Mouse (Mus musculus) induced T-regulatory cell, adult 2 months (primary cell): ENCODE results near the gene Prrx2.
"Not testable (repeated sequence)": the region's sequence is repeated elsewhere in the genome, so short reads cannot be mapped to it uniquely, and the experiment has no call there.

Source experiments
- DNase-seq: peaks from one replicate; pipeline ENCODE4 v3.0.0-alpha.2; 2012; ENCODE audit warnings: low read depth

The Prrx2 gene

DNA sequence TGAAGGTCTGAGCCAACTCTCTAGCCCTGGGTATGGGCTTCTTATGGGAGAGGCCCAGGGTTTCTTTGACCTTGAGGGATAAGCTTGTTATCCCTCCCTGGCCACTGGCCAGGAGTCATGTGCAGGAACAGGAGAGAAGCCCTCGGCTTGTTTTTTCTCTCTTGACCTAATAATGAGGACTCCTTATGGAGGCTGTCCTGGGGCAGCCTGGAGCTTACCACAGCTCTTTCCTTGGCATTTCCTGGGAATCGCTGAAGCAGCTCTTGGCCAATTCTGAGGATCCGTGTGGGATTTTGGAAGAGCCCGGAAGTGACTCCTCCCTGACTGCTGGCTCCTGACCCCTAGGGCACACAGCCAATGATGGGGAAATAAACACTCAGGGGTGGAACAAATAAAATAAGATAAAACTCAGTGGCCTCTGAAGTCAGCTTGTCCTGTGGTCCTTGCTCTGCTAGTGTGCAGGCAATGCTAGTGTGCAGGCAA lies 77.6 kb downstream of the Prrx2 start:
- DNase-seq, result no peak

DNA sequence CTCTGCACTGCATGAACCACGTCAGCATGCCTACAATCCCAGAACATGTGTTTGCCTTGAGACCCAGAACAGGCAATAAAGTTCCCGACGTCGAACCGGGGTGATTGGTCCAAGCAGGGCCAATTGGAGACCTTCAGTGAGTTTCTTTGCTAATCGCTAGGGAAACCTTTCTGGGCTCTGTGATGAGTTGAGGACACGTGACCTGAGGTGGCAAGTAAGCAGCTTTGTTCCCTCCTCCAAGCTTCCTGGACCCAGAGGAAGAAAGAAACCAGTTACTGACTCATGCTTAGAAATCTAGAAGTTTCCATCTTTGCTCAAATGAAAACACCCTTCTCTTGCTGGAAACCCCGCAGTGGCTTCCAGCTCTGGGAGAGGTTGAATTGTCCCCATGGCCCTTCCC lies 78.2 kb downstream of the Prrx2 start:
- no peak for DNase-seq

DNA sequence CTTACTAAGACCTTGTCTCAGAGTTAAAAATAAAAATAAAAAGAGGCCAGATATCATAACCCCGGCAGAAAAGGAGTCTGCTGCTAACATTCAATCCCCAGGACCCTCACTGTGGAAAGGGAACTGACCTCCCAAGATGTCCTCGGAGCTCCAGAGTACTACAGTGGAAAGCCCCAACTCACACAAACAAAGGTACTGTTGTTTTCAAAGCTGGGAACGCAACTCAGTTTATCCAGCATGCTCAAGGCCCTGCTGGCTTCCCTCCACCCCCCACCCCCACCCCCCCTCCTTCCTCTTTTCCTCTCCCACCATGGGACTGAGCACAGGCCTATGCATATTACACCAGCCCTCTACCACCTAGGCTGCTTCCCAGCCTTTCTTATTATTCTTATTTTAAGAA lies 80.1 kb downstream of the Prrx2 start:
- DNase-seq, result no peak

- no peak for DNase-seq
Measured at GRCm38 (mm10) chr2:30915376-30915775, 80.6 kb downstream of the Prrx2 start.

- not testable (repeated sequence) for DNase-seq
Measured at GRCm38 (mm10) chr2:30915933-30916332, 81.2 kb downstream of the Prrx2 start.

DNA sequence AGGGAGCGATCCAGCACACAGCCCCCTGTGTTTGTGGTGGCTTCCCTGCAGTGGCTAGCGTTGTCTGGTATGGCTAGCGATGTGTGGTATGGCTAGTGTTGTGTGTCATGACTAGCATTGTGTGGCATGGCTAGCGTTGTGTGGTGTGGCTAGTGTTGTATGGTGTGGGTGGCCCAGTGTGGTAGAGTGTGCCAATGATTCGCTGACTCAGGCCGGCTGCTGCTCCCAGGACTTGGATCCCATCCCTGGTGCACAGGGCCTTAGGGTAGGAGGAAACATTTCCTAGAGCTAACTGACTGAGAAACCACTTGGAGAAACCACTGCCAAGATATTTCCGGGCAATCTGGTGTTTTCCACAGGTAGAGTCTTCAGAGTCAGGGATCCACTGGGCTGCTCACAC lies 82.9 kb downstream of the Prrx2 start:
- DNase-seq, result no peak

GRCm38 (mm10) chr2:30918126-30918525 lies 83.4 kb downstream of the Prrx2 start:
- DNase-seq, result no peak

DNA sequence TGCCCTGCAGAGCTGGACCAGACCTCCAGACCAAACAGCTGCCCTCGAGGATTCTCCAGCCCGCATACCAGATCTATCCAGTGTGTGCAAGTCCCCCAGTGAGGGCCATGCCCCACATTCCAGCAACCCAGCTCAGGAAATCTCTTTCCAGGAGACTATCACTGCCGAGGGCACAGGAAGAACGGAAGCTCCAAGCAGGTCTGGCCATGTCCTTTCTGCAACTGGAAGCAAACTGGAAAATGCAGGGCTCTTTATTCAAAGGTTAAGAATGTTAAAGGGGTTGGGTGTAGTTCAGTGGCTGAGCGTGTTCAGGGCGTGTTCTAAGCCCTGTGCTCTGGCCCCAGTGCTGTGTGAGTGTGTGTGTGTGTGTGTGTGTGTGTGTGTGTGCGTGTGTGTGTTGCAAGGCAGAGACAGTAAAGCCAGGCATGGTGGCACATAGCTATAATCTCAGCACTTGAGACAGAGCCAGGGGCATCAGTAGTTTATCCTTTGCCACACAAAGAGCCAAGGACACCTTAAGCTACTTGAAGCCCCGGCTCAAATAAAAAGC lies 84.1 kb downstream of the Prrx2 start:
- no peak for DNase-seq

GRCm38 (mm10) chr2:30920216-30920615 lies 85.4 kb downstream of the Prrx2 start:
- no peak for DNase-seq

GRCm38 (mm10) chr2:30923099-30923498 lies 88.3 kb downstream of the Prrx2 start:
- no peak for DNase-seq

- no peak for DNase-seq
Measured at GRCm38 (mm10) chr2:30925181-30925580, 90.4 kb downstream of the Prrx2 start.

GRCm38 (mm10) chr2:30926381-30926780 lies 91.6 kb downstream of the Prrx2 start:
- DNase-seq, result no peak

DNA sequence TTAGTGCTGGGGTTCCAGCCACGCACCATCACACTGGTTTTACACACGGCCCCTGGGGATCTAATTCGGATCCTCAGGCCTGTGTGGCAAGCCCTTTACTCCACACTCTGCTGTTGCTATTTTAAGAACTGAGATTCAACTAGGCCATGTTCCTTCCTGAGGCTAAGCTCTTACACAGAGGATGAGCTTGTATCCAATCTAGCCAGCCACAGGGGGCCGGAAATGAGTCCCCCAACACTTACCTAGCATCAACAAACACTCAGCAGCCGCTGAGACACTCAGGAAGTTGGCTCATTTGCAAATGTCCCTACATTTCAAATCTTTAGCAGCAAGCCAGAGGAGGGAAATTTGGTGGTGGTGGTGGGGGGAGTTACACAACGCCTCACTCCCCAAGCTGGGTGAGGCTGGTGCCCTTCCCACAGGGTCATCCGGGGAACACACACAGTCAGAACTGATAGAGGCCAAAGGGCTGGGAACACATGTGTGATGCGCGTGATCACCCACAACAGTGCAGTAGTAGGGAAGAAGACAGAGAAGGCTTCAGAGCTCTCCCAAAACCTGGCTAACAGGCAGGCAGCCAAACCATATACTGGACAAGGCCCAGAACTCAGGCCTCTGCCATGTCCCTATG lies 92.5 kb downstream of the Prrx2 start:
- no peak for DNase-seq

GRCm38 (mm10) chr2:30927844-30928628 lies 93.3 kb downstream of the Prrx2 start:
- peak; percentile 89 for DNase-seq

DNA sequence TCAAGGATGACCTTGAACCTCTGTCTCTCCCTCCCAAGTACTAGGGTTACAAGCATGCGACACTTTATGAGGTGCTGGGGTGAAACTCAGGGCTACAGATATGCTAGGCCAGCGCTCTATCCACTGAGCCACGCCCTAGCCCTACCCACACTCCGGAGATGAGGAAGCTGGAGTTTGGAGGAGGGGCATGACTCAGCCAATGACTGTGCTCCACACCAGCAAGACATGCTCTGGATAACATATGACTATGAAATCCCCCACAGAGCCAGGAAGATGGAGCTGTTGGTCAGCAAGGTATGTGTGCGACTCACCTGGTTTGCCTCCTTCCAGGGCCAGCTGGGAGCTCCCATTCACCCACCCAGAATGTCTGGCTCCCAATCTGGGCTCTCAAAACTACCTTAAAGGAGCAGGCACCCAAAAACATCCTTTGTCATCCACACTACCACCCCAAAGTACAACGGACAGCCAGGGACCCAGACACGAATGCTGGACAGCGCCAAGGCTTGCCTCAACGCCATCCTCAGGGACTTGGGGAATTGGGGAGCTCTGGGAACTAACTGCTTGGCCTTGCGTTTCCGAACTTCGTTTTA lies 94.2 kb downstream of the Prrx2 start:
- peak; percentile 49 for DNase-seq

DNA sequence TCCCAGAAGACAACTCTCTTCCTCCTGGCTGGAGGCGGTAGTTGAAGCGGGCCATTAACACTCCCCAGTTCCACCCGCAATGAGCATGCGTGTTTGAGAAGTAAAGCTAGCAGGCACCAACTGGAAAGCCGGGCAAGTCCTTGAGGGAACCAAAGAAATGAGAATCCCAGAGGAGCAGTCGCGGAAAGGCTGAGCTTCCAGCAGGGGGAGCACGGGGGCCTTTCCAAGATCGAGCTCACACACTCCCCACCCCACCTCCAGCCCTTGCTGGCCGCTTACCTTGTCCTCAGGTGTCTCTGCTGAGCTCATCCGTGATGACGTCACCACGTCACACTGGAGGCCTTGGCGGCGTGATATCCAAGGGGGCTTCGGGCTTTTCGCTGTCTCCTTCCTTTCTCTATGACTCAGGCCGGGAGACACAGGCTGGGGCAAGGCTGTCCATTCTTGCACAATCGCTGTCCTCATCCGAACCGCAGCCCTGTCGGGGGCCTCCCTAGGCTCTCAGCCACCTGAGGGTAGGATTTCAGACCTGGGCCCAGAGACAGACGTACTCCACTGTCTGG lies 94.8 kb downstream of the Prrx2 start, which contains the start of gene Ptges:
TSS of gene Ptges (minus strand) at position 381 of the 563 bp plus-strand sequence.
- peak; percentile 60 for DNase-seq

GRCm38 (mm10) chr2:30930846-30931245 lies 96.1 kb downstream of the Prrx2 start:
- not testable (repeated sequence) for DNase-seq
